In the genomic region with DNA sequence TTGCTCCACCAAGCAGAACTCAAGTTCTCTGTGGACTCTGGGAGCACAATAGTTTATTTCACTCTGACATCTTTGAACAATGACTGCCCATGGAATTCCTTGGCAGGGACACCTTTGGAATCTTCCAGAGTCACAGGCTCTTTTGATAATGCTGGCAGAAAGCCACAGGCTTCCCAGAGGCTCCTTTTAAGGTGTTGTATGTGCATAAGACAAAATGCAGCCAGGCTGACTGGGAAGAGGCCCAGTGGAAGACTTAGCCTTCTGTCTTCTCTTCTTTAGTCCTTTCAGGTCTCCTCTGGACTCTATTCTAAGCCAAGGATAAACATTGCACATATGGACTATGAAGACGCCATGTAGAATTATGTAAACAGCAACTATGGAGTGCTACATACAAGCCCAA, we compare ENCODE assay signal across 29 mouse cellular contexts. TPM values are rescaled to one million over a fixed set of nuclear protein-coding genes. Genes with fewer than 3 reads are reported as not detected.
DNase-seq lines count a peak whose midpoint lies in the region; ATAC-seq and TF ChIP-seq lines count a peak whose summit lies in the region.
"Had no signal": no experiment of that assay in that cellular context is flagged by ENCODE, and none has a peak within 500 bp of the region (broad histone marks: within the 10 kb centered on the region; RNA-seq: fewer than 3 reads in every experiment).

No protein-coding gene starts in this region.

- H3K4me2 ChIP-seq in intestine, embryonic 14.5 days (ENCODE audit: low read length): no peak overlapping the region
- no peak overlapping the region for H3K4me2 ChIP-seq in intestine, postnatal 0 days (replicated peaks; ENCODE audit: low read depth)
- H3K4me2 ChIP-seq in forebrain, embryonic 11.5 days (ENCODE audit: low read depth, low read length, severe bottlenecking): no peak overlapping the region
- H3K4me2 ChIP-seq: embryonic facial prominence, embryonic 15.5 days; midbrain, embryonic 12.5 days; neural tube, embryonic 12.5 days had no signal

- H3K9me3 ChIP-seq in intestine, embryonic 14.5 days (ENCODE audit: control insufficient read depth, low read length): no peaks in the 10 kb centered on the region
- no peaks in the 10 kb centered on the region for H3K9me3 ChIP-seq in intestine, postnatal 0 days (ENCODE audit: control insufficient read depth)
- no peaks in the 10 kb centered on the region for H3K9me3 ChIP-seq in forebrain, embryonic 11.5 days (ENCODE audit: control insufficient read depth, low read length)
- H3K9me3 ChIP-seq: embryonic facial prominence, embryonic 15.5 days; midbrain, embryonic 12.5 days; neural tube, embryonic 12.5 days had no signal

- DNase-seq in heart, adult 11 months: peak; percentile 48
- no peak for DNase-seq in heart, postnatal 36 days
- no peak for DNase-seq in intestine, embryonic 14.5 days (ENCODE audit: low spot score)
- DNase-seq in Muller cell, postnatal 12 days (ENCODE audit: inconsistent ontology term): peak; percentile 81
- no peak for DNase-seq in forebrain, embryonic 11.5 days (ENCODE audit: low spot score)
- DNase-seq in gastrocnemius, adult 8-10 months (ENCODE audit: low spot score in 2 of 2): no peak
- DNase-seq: adrenal gland, postnatal 14 days; cerebellum, postnatal 10 days; forebrain, postnatal 0 days; layer of hippocampus, postnatal 36 days; lung, adult 18-20 months; thymus, adult 18-20 months; thymus, postnatal 4 days had no signal

- WGBS in intestine, embryonic 14.5 days: 46% methylated on average over 1 of the region's 1 CpGs
- WGBS in intestine, postnatal 0 days: 66% methylated on average over 1 of the region's 1 CpGs
- 74% methylated on average over 1 of the region's 1 CpGs for WGBS in small intestine, adult 2 months
- WGBS in forebrain, embryonic 11.5 days: 97% methylated on average over 1 of the region's 1 CpGs

- intact Hi-C loops in heart, postnatal 36 days (cut with DNase I): no loop called here

- no peaks in the 10 kb centered on the region for H3K36me3 ChIP-seq in intestine, embryonic 14.5 days (ENCODE audit: control insufficient read depth, insufficient read depth, low read length)
- no peaks in the 10 kb centered on the region for H3K36me3 ChIP-seq in intestine, postnatal 0 days (ENCODE audit: control insufficient read depth, insufficient read depth)
- H3K36me3 ChIP-seq in small intestine, adult 2 months (ENCODE audit: control insufficient read depth, insufficient read depth, low read length): no peaks in the 10 kb centered on the region
- no peaks in the 10 kb centered on the region for H3K36me3 ChIP-seq in forebrain, embryonic 11.5 days (ENCODE audit: control insufficient read depth, insufficient read depth, low read length)
- H3K36me3 ChIP-seq: embryonic facial prominence, embryonic 15.5 days; midbrain, embryonic 12.5 days; neural tube, embryonic 12.5 days had no signal

- peak overlapping the region; percentile 69 for H3K27ac ChIP-seq in intestine, embryonic 14.5 days (ENCODE audit: low read depth)
- H3K27ac ChIP-seq in intestine, postnatal 0 days (ENCODE audit: low read depth, low read length): no peak overlapping the region
- H3K27ac ChIP-seq in small intestine, adult 2 months (ENCODE audit: insufficient read depth, low read depth, low read length): peak overlapping the region; percentile 29; the same call in 1 of the 2 replicates
- no peak overlapping the region for H3K27ac ChIP-seq in forebrain, embryonic 11.5 days (ENCODE audit: low read depth, low read length)
- H3K27ac ChIP-seq: embryonic facial prominence, embryonic 15.5 days; macrophage; midbrain, embryonic 12.5 days; neural tube, embryonic 12.5 days had no signal

- H3K4me3 ChIP-seq in intestine, embryonic 14.5 days (ENCODE audit: low read depth, low read length): no peak overlapping the region
- H3K4me3 ChIP-seq in intestine, postnatal 0 days (ENCODE audit: low read depth, low read length): no peak overlapping the region
- no peak overlapping the region for H3K4me3 ChIP-seq in small intestine, adult 2 months (ENCODE audit: low read depth, low read length)
- H3K4me3 ChIP-seq in forebrain, embryonic 11.5 days (ENCODE audit: low read depth, low read length): no peak overlapping the region
- H3K4me3 ChIP-seq: embryonic facial prominence, embryonic 15.5 days; midbrain, embryonic 12.5 days; neural tube, embryonic 12.5 days had no signal

- no peak overlapping the region for H3K9ac ChIP-seq in intestine, embryonic 14.5 days (ENCODE audit: low read length)
- H3K9ac ChIP-seq in intestine, postnatal 0 days (ENCODE audit: low read depth, low read length): no peak overlapping the region
- H3K9ac ChIP-seq in forebrain, embryonic 11.5 days (ENCODE audit: low read length): no peak overlapping the region
- H3K9ac ChIP-seq: embryonic facial prominence, embryonic 15.5 days; forebrain, postnatal 0 days; midbrain, embryonic 12.5 days; neural tube, embryonic 12.5 days had no signal

- no peaks in the 10 kb centered on the region for H3K4me1 ChIP-seq in intestine, embryonic 14.5 days (replicated peaks; ENCODE audit: control insufficient read depth, insufficient read depth, low read length)
- H3K4me1 ChIP-seq in intestine, postnatal 0 days (replicated peaks; ENCODE audit: control insufficient read depth, insufficient read depth, low read length): no peaks in the 10 kb centered on the region
- H3K4me1 ChIP-seq in small intestine, adult 2 months (ENCODE audit: control insufficient read depth, insufficient read depth, insufficient read length, low read length): no peaks in the 10 kb centered on the region
- no peaks in the 10 kb centered on the region for H3K4me1 ChIP-seq in forebrain, embryonic 11.5 days (replicated peaks; ENCODE audit: control insufficient read depth, insufficient read depth, low read length)
- H3K4me1 ChIP-seq: embryonic facial prominence, embryonic 15.5 days; midbrain, embryonic 12.5 days; neural tube, embryonic 12.5 days had no signal

- no peaks in the 10 kb centered on the region for H3K27me3 ChIP-seq in intestine, embryonic 14.5 days (replicated peaks; ENCODE audit: control insufficient read depth, insufficient read depth, low read length)
- H3K27me3 ChIP-seq in intestine, postnatal 0 days (replicated peaks; ENCODE audit: control insufficient read depth, insufficient read depth, low read length): no peaks in the 10 kb centered on the region
- no peaks in the 10 kb centered on the region for H3K27me3 ChIP-seq in small intestine, adult 2 months (ENCODE audit: control insufficient read depth, insufficient read depth, low read length)
- H3K27me3 ChIP-seq in forebrain, embryonic 11.5 days (ENCODE audit: control insufficient read depth, insufficient read depth, low read length): no peaks in the 10 kb centered on the region
- H3K27me3 ChIP-seq: embryonic facial prominence, embryonic 15.5 days; midbrain, embryonic 12.5 days; neural tube, embryonic 12.5 days had no signal

- TF ChIP-seq POLR2A in small intestine, adult 2 months (IDR thresholded peaks at IDR 0.05; ENCODE audit: low read depth, low read length): no peak

- no peak for TF ChIP-seq CTCF in intestine, postnatal 0 days (IDR thresholded peaks at IDR 0.05; ENCODE audit: low read depth)
- no peak for TF ChIP-seq CTCF in small intestine, adult 2 months (IDR thresholded peaks at IDR 0.05; ENCODE audit: extremely low read depth, insufficient read length, insufficient replicate concordance, low read depth, low read length)

- 0 out of 2 replicates have a peak, but pooled peaks have one; percentile 47 for ATAC-seq in intestine, embryonic 14.5 days (replicated peaks; ENCODE audit: low FRiP score, low TSS enrichment, low read depth)
- ATAC-seq in intestine, postnatal 0 days: no peak
- ATAC-seq in forebrain, embryonic 11.5 days (replicated peaks; ENCODE audit: low FRiP score): no peak
- ATAC-seq: activated CD4-positive, CD25-positive, alpha-beta regulatory T cell, adult 4 months; CD4-positive, CD25-positive, alpha-beta regulatory T cell, adult 4 months; forebrain, postnatal 0 days; inflammation-experienced regulatory T-cells, adult 6 months had no signal

RNA-seq across cellular contexts. Expression of a gene that starts 14.7 kb away (rescaled TPM):
- under 1 TPM in 1 of 2 experiments, not detected in 1; 0.31 TPM for total RNA-seq in heart, postnatal 36 days (2021)
- polyA plus RNA-seq in intestine, embryonic 14.5 days (2014; fragmentation: Nextera tagmentation; extraction: Ambion mirVana): 0.09 and 0.39 TPM in 2 replicates
- 0.25 and 0.59 TPM in 2 replicates for polyA plus RNA-seq in intestine, postnatal 0 days (2015; fragmentation: Nextera tagmentation; extraction: Ambion mirVana)
- 0.75 and 2.0 TPM in 2 replicates for polyA plus RNA-seq in small intestine, adult 2 months (2012; rRNA removed)
- polyA plus RNA-seq in forebrain, embryonic 11.5 days (2014; fragmentation: Nextera tagmentation; extraction: Ambion mirVana): not detected in 2 replicates
- under 1 TPM in 1 of 4 experiments, not detected in 3; 0.15 TPM for total RNA-seq in gastrocnemius, adult 8-10 months (2022)
- total RNA-seq: forebrain, postnatal 0 days had no signal
- polyA plus RNA-seq: hindbrain, embryonic 11.5 days had no signal

RNA-seq across cellular contexts. Expression of a gene that starts 33.3 kb away (rescaled TPM):
- 1 to 10 TPM in 1 of 2 experiments, under 1 TPM in 1; 0.54 to 1.1 TPM for total RNA-seq in heart, postnatal 36 days (2021)
- 0.11 TPM in 1 of 2 replicates, not detected in the other for polyA plus RNA-seq in intestine, embryonic 14.5 days (2014; fragmentation: Nextera tagmentation; extraction: Ambion mirVana)
- polyA plus RNA-seq in intestine, postnatal 0 days (2015; fragmentation: Nextera tagmentation; extraction: Ambion mirVana): not detected in 2 replicates
- 0.11 TPM in 1 of 2 replicates, not detected in the other for polyA plus RNA-seq in small intestine, adult 2 months (2012; rRNA removed)
- not detected in 2 replicates for polyA plus RNA-seq in forebrain, embryonic 11.5 days (2014; fragmentation: Nextera tagmentation; extraction: Ambion mirVana)
- total RNA-seq in gastrocnemius, adult 8-10 months (2022): not detected
- total RNA-seq: ES-E14; forebrain, postnatal 0 days; layer of hippocampus, adult 18-20 months; layer of hippocampus, postnatal 36 days; left cerebral cortex, postnatal 14 days had no signal
- polyA plus RNA-seq: forebrain, postnatal 0 days had no signal

RNA-seq across cellular contexts. Expression of a gene that starts 44.6 kb away (rescaled TPM):
- not detected for total RNA-seq in heart, postnatal 36 days (2021)
- polyA plus RNA-seq in intestine, embryonic 14.5 days (2014; fragmentation: Nextera tagmentation; extraction: Ambion mirVana): not detected in 2 replicates
- not detected in 2 replicates for polyA plus RNA-seq in intestine, postnatal 0 days (2015; fragmentation: Nextera tagmentation; extraction: Ambion mirVana)
- not detected in 2 replicates for polyA plus RNA-seq in small intestine, adult 2 months (2012; rRNA removed)
- not detected in 2 replicates for polyA plus RNA-seq in forebrain, embryonic 11.5 days (2014; fragmentation: Nextera tagmentation; extraction: Ambion mirVana)
- not detected for total RNA-seq in gastrocnemius, adult 8-10 months (2022)
- total RNA-seq: adrenal gland, postnatal 14 days; forebrain, postnatal 0 days; layer of hippocampus, adult 18-20 months; layer of hippocampus, postnatal 36 days; liver, adult 2 months had no signal
- polyA plus RNA-seq: activated CD4-positive, CD25-positive, alpha-beta regulatory T cell, adult 4 months; brain, embryonic 14.5 days; CD4-positive, CD25-positive, alpha-beta regulatory T cell, adult 4 months; embryonic facial prominence, embryonic 15.5 days; forebrain, postnatal 0 days; hindbrain, embryonic 11.5 days; kidney, embryonic 16.5 days; midbrain, embryonic 12.5 days; neural tube, embryonic 12.5 days had no signal

Comparison
In these comparisons a context has a peak if more than half of its experiments do, and no peak if none do; other contexts are left out.
1. DNase-seq: peak in heart, adult 11 months (single experiment) and Muller cell, postnatal 12 days (single experiment); none in heart, postnatal 36 days (0 of 2), intestine, embryonic 14.5 days (single experiment), forebrain, embryonic 11.5 days (single experiment) and gastrocnemius, adult 8-10 months (0 of 2).
2. H3K27ac ChIP-seq: peak in intestine, embryonic 14.5 days (single experiment) and small intestine, adult 2 months (single experiment); none in intestine, postnatal 0 days (single experiment) and forebrain, embryonic 11.5 days (single experiment).